Mouse (Mus musculus): ENCODE measurements around the gene Lrrc7. TPM values are rescaled to one million over a fixed set of nuclear protein-coding genes. Genes with fewer than 3 reads are reported as not detected.

Gene Lrrc7
- polyA plus RNA-seq, 1 experiment from 2014 or later = 1.7 TPM

DNA sequence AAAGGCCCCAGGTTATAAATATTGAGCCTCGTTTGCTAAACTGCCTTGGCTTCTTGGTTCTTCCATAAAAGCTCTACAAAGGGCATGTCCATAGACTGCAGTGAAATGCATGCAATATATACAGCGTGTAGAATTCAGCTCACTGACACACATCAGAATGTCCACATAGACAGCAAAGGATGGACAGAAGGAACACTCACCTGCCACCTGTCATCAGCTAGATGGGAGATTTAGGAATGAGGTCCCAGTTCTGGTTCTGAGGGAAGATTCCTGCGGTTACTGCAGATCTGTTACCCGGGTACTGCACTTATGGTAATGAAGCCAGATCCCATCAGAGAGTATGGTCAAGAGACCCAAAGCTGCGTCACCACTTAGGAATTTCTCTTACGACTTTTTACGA lies 494.1 kb downstream of the Lrrc7 start:
- Histone ChIP-seq H3K4me3 (ENCODE audit: low read depth, low read length) (no peak overlapping the region), H3K9me3 (ENCODE audit: control insufficient read depth, low read length) (no peaks in the 10 kb centered on the region), H3K36me3 (ENCODE audit: control insufficient read depth, insufficient read depth, low read length) (no peaks in the 10 kb centered on the region), H3K9ac (ENCODE audit: low read length) (no peak overlapping the region), H3K27me3 (ENCODE audit: control insufficient read depth, insufficient read depth, low read length) (no peaks in the 10 kb centered on the region), H3K27ac (ENCODE audit: low read depth, low read length) (no peak overlapping the region), H3K4me1 (ENCODE audit: control insufficient read depth, insufficient read depth, low read length) (no peaks in the 10 kb centered on the region), H3K4me2 (ENCODE audit: low read depth) (no peak overlapping the region)
- no peak for DNase-seq (ENCODE audit: low spot score)
- ATAC-seq (ENCODE audit: insufficient read depth, low FRiP score, low TSS enrichment) = no peak
- 86% methylated on average over 7 of the region's 7 CpGs for WGBS

- H3K4me2 ChIP-seq (ENCODE audit: low read depth) = no peak overlapping the region
- H3K4me1 ChIP-seq (ENCODE audit: control insufficient read depth, insufficient read depth, low read length) = no peaks in the 10 kb centered on the region
- no peaks in the 10 kb centered on the region for H3K9me3 ChIP-seq (ENCODE audit: control insufficient read depth, low read length)
- H3K9ac ChIP-seq (ENCODE audit: low read length) = no peak overlapping the region
- H3K27me3 ChIP-seq (ENCODE audit: control insufficient read depth, insufficient read depth, low read length) = no peaks in the 10 kb centered on the region
- no peak overlapping the region for H3K4me3 ChIP-seq (ENCODE audit: low read depth, low read length)
- ATAC-seq (ENCODE audit: insufficient read depth, low FRiP score, low TSS enrichment) (no peak), DNase-seq (ENCODE audit: low spot score) (no peak)
- WGBS = 96% methylated on average over 2 of the region's 2 CpGs
- no peak overlapping the region for H3K27ac ChIP-seq (ENCODE audit: low read depth, low read length)
- H3K36me3 ChIP-seq (ENCODE audit: control insufficient read depth, insufficient read depth, low read length) = peaks cover 3% of the 10 kb centered on the region; the same call in 1 of the 2 replicates
Measured at GRCm38 (mm10) chr3:158065256-158065655, 496.8 kb downstream of the Lrrc7 start.

- Histone ChIP-seq H3K9me3 (ENCODE audit: control insufficient read depth, low read length) (no peaks in the 10 kb centered on the region), H3K36me3 (ENCODE audit: control insufficient read depth, insufficient read depth, low read length) (peaks cover 3% of the 10 kb centered on the region; the same call in 1 of the 2 replicates), H3K4me2 (ENCODE audit: low read depth) (no peak overlapping the region), H3K27ac (ENCODE audit: low read depth, low read length) (no peak overlapping the region), H3K27me3 (ENCODE audit: control insufficient read depth, insufficient read depth, low read length) (no peaks in the 10 kb centered on the region), H3K4me1 (ENCODE audit: control insufficient read depth, insufficient read depth, low read length) (no peaks in the 10 kb centered on the region), H3K4me3 (ENCODE audit: low read depth, low read length) (no peak overlapping the region), H3K9ac (ENCODE audit: low read length) (no peak overlapping the region)
- 94% methylated on average over 5 of the region's 5 CpGs for WGBS
- no peak for ATAC-seq (ENCODE audit: insufficient read depth, low FRiP score, low TSS enrichment)
- DNase-seq (ENCODE audit: low spot score) = no peak
Measured at GRCm38 (mm10) chr3:158061811-158062523, 500.1 kb downstream of the Lrrc7 start.

GRCm38 (mm10) chr3:158060621-158061291 lies 501.3 kb downstream of the Lrrc7 start:
- WGBS = 83% methylated on average over 2 of the region's 2 CpGs
- Histone ChIP-seq H3K36me3 (ENCODE audit: control insufficient read depth, insufficient read depth, low read length) (peaks cover 3% of the 10 kb centered on the region; the same call in 1 of the 2 replicates), H3K9ac (ENCODE audit: low read length) (no peak overlapping the region), H3K27me3 (ENCODE audit: control insufficient read depth, insufficient read depth, low read length) (no peaks in the 10 kb centered on the region), H3K9me3 (ENCODE audit: control insufficient read depth, low read length) (no peaks in the 10 kb centered on the region), H3K4me2 (ENCODE audit: low read depth) (no peak overlapping the region), H3K27ac (ENCODE audit: low read depth, low read length) (no peak overlapping the region), H3K4me3 (ENCODE audit: low read depth, low read length) (no peak overlapping the region), H3K4me1 (ENCODE audit: control insufficient read depth, insufficient read depth, low read length) (no peaks in the 10 kb centered on the region)
- no peak for DNase-seq (ENCODE audit: low spot score)
- no peak for ATAC-seq (ENCODE audit: insufficient read depth, low FRiP score, low TSS enrichment)

GRCm38 (mm10) chr3:158049508-158049907 lies 512.5 kb downstream of the Lrrc7 start:
- no peak overlapping the region for H3K27ac ChIP-seq (ENCODE audit: low read depth, low read length)
- H3K4me2 ChIP-seq (ENCODE audit: low read depth) = no peak overlapping the region
- ATAC-seq (ENCODE audit: insufficient read depth, low FRiP score, low TSS enrichment) (no peak), DNase-seq (ENCODE audit: low spot score) (no peak)
- H3K4me1 ChIP-seq (ENCODE audit: control insufficient read depth, insufficient read depth, low read length) = no peaks in the 10 kb centered on the region
- no peaks in the 10 kb centered on the region for H3K9me3 ChIP-seq (ENCODE audit: control insufficient read depth, low read length)
- 84% methylated on average over 2 of the region's 2 CpGs for whole genome bisulfite sequencing
- no peak overlapping the region for H3K4me3 ChIP-seq (ENCODE audit: low read depth, low read length)
- H3K36me3 ChIP-seq (ENCODE audit: control insufficient read depth, insufficient read depth, low read length) = no peaks in the 10 kb centered on the region
- no peaks in the 10 kb centered on the region for H3K27me3 ChIP-seq (ENCODE audit: control insufficient read depth, insufficient read depth, low read length)
- H3K9ac ChIP-seq (ENCODE audit: low read length) = no peak overlapping the region

GRCm38 (mm10) chr3:158040755-158041154 lies 521.3 kb downstream of the Lrrc7 start:
- H3K9me3 ChIP-seq (ENCODE audit: control insufficient read depth, low read length) = no peaks in the 10 kb centered on the region
- 0 out of 2 replicates have a peak, but pooled peaks cover 3% of the 10 kb centered on the region for H3K4me1 ChIP-seq (ENCODE audit: control insufficient read depth, insufficient read depth, low read length)
- 94% methylated on average over 2 of the region's 2 CpGs for WGBS
- no peaks in the 10 kb centered on the region for H3K27me3 ChIP-seq (ENCODE audit: control insufficient read depth, insufficient read depth, low read length)
- H3K4me3 ChIP-seq (ENCODE audit: low read depth, low read length) = no peak overlapping the region
- no peak overlapping the region for H3K9ac ChIP-seq (ENCODE audit: low read length)
- DNase-seq (ENCODE audit: low spot score) (no peak), ATAC-seq (ENCODE audit: insufficient read depth, low FRiP score, low TSS enrichment) (no peak)
- H3K36me3 ChIP-seq (ENCODE audit: control insufficient read depth, insufficient read depth, low read length) = no peaks in the 10 kb centered on the region
- H3K27ac ChIP-seq (ENCODE audit: low read depth, low read length) = no peak overlapping the region
- no peak overlapping the region for H3K4me2 ChIP-seq (ENCODE audit: low read depth)

GRCm38 (mm10) chr3:158038106-158038505 lies 523.9 kb downstream of the Lrrc7 start:
- DNase-seq (ENCODE audit: low spot score) (no peak), ATAC-seq (ENCODE audit: insufficient read depth, low FRiP score, low TSS enrichment) (no peak)
- Histone ChIP-seq H3K4me2 (ENCODE audit: low read depth) (no peak overlapping the region), H3K36me3 (ENCODE audit: control insufficient read depth, insufficient read depth, low read length) (no peaks in the 10 kb centered on the region), H3K27ac (ENCODE audit: low read depth, low read length) (no peak overlapping the region), H3K4me3 (ENCODE audit: low read depth, low read length) (no peak overlapping the region), H3K9me3 (ENCODE audit: control insufficient read depth, low read length) (no peaks in the 10 kb centered on the region), H3K4me1 (ENCODE audit: control insufficient read depth, insufficient read depth, low read length) (peaks cover 6% of the 10 kb centered on the region; the same call in 1 of the 2 replicates), H3K9ac (ENCODE audit: low read length) (no peak overlapping the region), H3K27me3 (ENCODE audit: control insufficient read depth, insufficient read depth, low read length) (no peaks in the 10 kb centered on the region)
- 77% methylated on average over 3 of the region's 3 CpGs for WGBS

DNA sequence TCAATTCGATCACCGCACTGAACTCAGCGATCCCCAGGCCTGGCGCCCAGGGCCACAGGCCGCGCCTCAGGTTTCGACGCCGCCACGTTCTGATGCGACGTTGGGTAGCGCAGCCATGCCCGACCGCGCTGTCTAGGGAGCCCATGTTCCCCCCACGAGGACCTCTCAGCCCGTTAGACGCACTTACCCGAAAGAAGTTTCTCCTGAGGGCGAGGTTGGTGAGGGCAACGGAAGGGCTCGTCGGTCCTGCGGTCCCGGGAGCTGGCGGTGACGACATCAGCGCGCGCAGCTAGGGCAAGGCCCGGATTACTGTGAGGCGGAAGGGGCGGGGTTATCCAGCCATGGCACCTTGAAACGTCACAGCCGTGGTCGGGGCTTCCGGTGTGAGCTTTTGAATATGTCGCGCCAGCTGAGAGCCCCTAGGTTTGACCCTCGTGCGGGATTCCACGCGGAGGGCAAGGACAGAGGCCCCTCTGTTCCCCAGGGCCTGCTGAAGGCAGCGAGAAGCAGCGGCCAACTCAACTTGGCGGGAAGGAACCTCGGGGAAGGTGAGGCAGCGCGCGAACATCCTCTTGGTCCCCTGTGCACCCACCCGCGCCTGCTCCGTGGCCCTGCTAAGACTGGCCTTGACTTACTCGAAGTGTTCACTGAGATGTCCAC lies 525.6 kb downstream of the Lrrc7 start, which contains the start of the genes Srsf11 and Lrrc40:
Gene Srsf11 (minus strand): TSS at position 311 of the 660 bp plus-strand sequence.
Gene Lrrc40 (plus strand): TSS at position 334 of the 660 bp plus-strand sequence.
- H3K9me3 ChIP-seq (ENCODE audit: control insufficient read depth, low read length) = no peaks in the 10 kb centered on the region
- H3K4me2 ChIP-seq (ENCODE audit: low read depth) = peak within 1 kb of the TSS; percentile 62
- peak within 1 kb of the TSS; percentile 80 for H3K9ac ChIP-seq (ENCODE audit: low read length)
- H3K27me3 ChIP-seq (ENCODE audit: control insufficient read depth, insufficient read depth, low read length) = no peaks in the 10 kb centered on the region
- DNase-seq (ENCODE audit: low spot score) (peak; percentile 96), ATAC-seq (ENCODE audit: insufficient read depth, low FRiP score, low TSS enrichment) (peak; percentile 96)
- H3K4me1 ChIP-seq (ENCODE audit: control insufficient read depth, insufficient read depth, low read length) = peaks cover 9% of the 10 kb centered on the region
- peak within 1 kb of the TSS; percentile 68 for H3K4me3 ChIP-seq (ENCODE audit: low read depth, low read length)
- H3K27ac ChIP-seq (ENCODE audit: low read depth, low read length) = peak within 1 kb of the TSS; percentile 40; the same call in 1 of the 2 replicates
- no peaks in the 10 kb centered on the region for H3K36me3 ChIP-seq (ENCODE audit: control insufficient read depth, insufficient read depth, low read length)
- WGBS = under 1% methylated on average over 55 of the region's 55 CpGs

All from neural tube, embryonic 11.5 days (tissue).